ENCODE assay signal across 9 mouse cellular contexts in genomic region chrX:157307411-157307810, GRCm38 (mm10).
DNase-seq lines count a peak whose midpoint lies in the region; ATAC-seq lines count a peak whose summit lies in the region.
"Had no signal": no experiment of that assay in that cellular context is flagged by ENCODE, and none has a peak within 500 bp of the region (broad histone marks: within the 10 kb centered on the region; RNA-seq: fewer than 3 reads in every experiment).

No protein-coding gene starts in this region.

- peak; percentile 57; the same call in 1 of the 2 replicates for ATAC-seq in limb, embryonic 11.5 days (ENCODE audit: insufficient number of reproducible peaks, low FRiP score, low TSS enrichment, low read depth)

- no peak overlapping the region for H3K4me3 ChIP-seq in limb, embryonic 11.5 days (ENCODE audit: low read depth, low read length)
- H3K4me3 ChIP-seq: limb, embryonic 12.5 days had no signal

- H3K27ac ChIP-seq in limb, embryonic 11.5 days (replicated peaks; ENCODE audit: low read depth, low read length), result no peak overlapping the region
- H3K27ac ChIP-seq: limb, embryonic 12.5 days had no signal

- H3K9me3 ChIP-seq in limb, embryonic 11.5 days (ENCODE audit: control insufficient read depth, low read length), result no peaks in the 10 kb centered on the region
- H3K9me3 ChIP-seq: limb, embryonic 12.5 days had no signal

- peak; percentile 27 for DNase-seq in layer of hippocampus, adult 11-12 months (ENCODE audit: low spot score)
- no peak for DNase-seq in layer of hippocampus, adult 8-10 months (ENCODE audit: low spot score in 2 of 2)
- DNase-seq in R1 (ENCODE audit: low read depth, low spot score), result peak; percentile 25
- DNase-seq in embryo, embryonic 11 days, result peak; percentile 76
- DNase-seq in limb, embryonic 11.5 days (ENCODE audit: low spot score), result peak; percentile 21
- DNase-seq in telencephalon, adult 2 months (ENCODE audit: low read depth, low spot score), result peak; percentile 27
- no peak for DNase-seq in Muller cell, postnatal 12 days (ENCODE audit: inconsistent ontology term)
- DNase-seq in T-cell, adult 2 months (ENCODE audit: low spot score), result no peak

- WGBS in limb, embryonic 11.5 days, result 4% methylated on average over 3 of the region's 3 CpGs

- no peaks in the 10 kb centered on the region for H3K36me3 ChIP-seq in limb, embryonic 11.5 days (ENCODE audit: control insufficient read depth, insufficient read depth, low read length)
- H3K36me3 ChIP-seq: limb, embryonic 12.5 days had no signal

- 0 out of 2 replicates have a peak, but pooled peaks cover 2% of the 10 kb centered on the region for H3K27me3 ChIP-seq in limb, embryonic 11.5 days (ENCODE audit: control insufficient read depth, insufficient read depth, low read length)

- no peak overlapping the region for H3K9ac ChIP-seq in limb, embryonic 11.5 days (ENCODE audit: low read length)
- H3K9ac ChIP-seq: limb, embryonic 12.5 days had no signal

- H3K4me1 ChIP-seq in limb, embryonic 11.5 days (ENCODE audit: control insufficient read depth, insufficient read depth, low read length), result no peaks in the 10 kb centered on the region
- H3K4me1 ChIP-seq: limb, embryonic 12.5 days had no signal

- no peak overlapping the region for H3K4me2 ChIP-seq in limb, embryonic 11.5 days (ENCODE audit: low read depth, severe bottlenecking)
- H3K4me2 ChIP-seq: limb, embryonic 12.5 days had no signal

Comparison
In these comparisons a context has a peak if more than half of its experiments do, and no peak if none do; other contexts are left out.
1. DNase-seq: peak in layer of hippocampus, adult 11-12 months (single experiment), R1 (single experiment), embryo, embryonic 11 days (single experiment), limb, embryonic 11.5 days (single experiment) and telencephalon, adult 2 months (single experiment); none in layer of hippocampus, adult 8-10 months (0 of 2), Muller cell, postnatal 12 days (single experiment) and T-cell, adult 2 months (single experiment).